Mouse (Mus musculus) granulocyte monocyte progenitor cell, adult 5-6 weeks (primary cell): ENCODE measurements around the gene Ifih1. TPM values are rescaled to one million over a fixed set of nuclear protein-coding genes. Genes with fewer than 3 reads are reported as not detected.

Experiments
- ATAC-seq: replicated peaks from 2 replicates; pipeline ENCODE4 v1.8.0; 2016; ENCODE audit warnings: mild to moderate bottlenecking, moderate TSS enrichment, inconsistent platforms; ENCODE audit not compliant: poor library complexity, severe bottlenecking
- total RNA-seq, 2 experiments: library from RNA; stranded (forward) in 1 of 2; stranded (reverse) in 1 of 2; fragments of 200-712, 200-1000 nt in 1 of 2; fragments of >200 nt in 1 of 2; fragmentation: Nextera tagmentation in 1 of 2; gene quantifications; 2 replicates each; pipeline ENCODE4 v1.2.3; 2014 to 2017

The Ifih1 gene
- total RNA-seq, 2 experiments from 2014 or later = 10.1 to 19.9 TPM

- peak; percentile 73 for ATAC-seq
These were observed 2.4 kb downstream of the Ifih1 start for GRCm38 (mm10) chr2:62643405-62644305.

- ATAC-seq = peak; percentile 53
These were observed 6.2 kb downstream of the Ifih1 start for GRCm38 (mm10) chr2:62639869-62640268.

GRCm38 (mm10) chr2:62630446-62630845, 15.6 kb downstream of the Ifih1 start:
- peak; percentile 86 for ATAC-seq

GRCm38 (mm10) chr2:62628356-62628755, 17.7 kb downstream of the Ifih1 start:
- no peak for ATAC-seq

GRCm38 (mm10) chr2:62627728-62628127, 18.3 kb downstream of the Ifih1 start:
- peak; percentile 72 for ATAC-seq

GRCm38 (mm10) chr2:62623024-62623441, 23.0 kb downstream of the Ifih1 start:
- no peak for ATAC-seq

- no peak for ATAC-seq
These were observed 26.4 kb downstream of the Ifih1 start for GRCm38 (mm10) chr2:62619679-62620078.

- ATAC-seq = no peak
These were observed 27.1 kb downstream of the Ifih1 start for GRCm38 (mm10) chr2:62618934-62619341.

GRCm38 (mm10) chr2:62613133-62613532, 32.9 kb downstream of the Ifih1 start:
- no peak for ATAC-seq

- peak; percentile 40 for ATAC-seq
These were observed 39.9 kb downstream of the Ifih1 start for GRCm38 (mm10) chr2:62606205-62606604.

GRCm38 (mm10) chr2:62603530-62603929, 42.5 kb downstream of the Ifih1 start:
- ATAC-seq = no peak

- no peak for ATAC-seq
These were observed 49.5 kb downstream of the Ifih1 start for GRCm38 (mm10) chr2:62596586-62596985.

- ATAC-seq = no peak
These were observed 51.6 kb downstream of the Ifih1 start for GRCm38 (mm10) chr2:62594491-62594890.

- ATAC-seq = no peak
These were observed 54.5 kb downstream of the Ifih1 start for GRCm38 (mm10) chr2:62591555-62591954.

GRCm38 (mm10) chr2:62589333-62589732, 56.7 kb downstream of the Ifih1 start:
- ATAC-seq = no peak

- ATAC-seq = peak; percentile 59
These were observed 60.3 kb downstream of the Ifih1 start for GRCm38 (mm10) chr2:62585769-62586168.

GRCm38 (mm10) chr2:62574962-62575361, 71.1 kb downstream of the Ifih1 start:
- ATAC-seq = peak; percentile 87

- no peak for ATAC-seq
These were observed 71.8 kb downstream of the Ifih1 start for GRCm38 (mm10) chr2:62574250-62574649.

- no peak; the same call in none of the 2 replicates for ATAC-seq
These were observed 72.3 kb downstream of the Ifih1 start, which contains the start of gene Fap for GRCm38 (mm10) chr2:62573753-62574159. Gene Fap (minus strand): TSS chr2:62574075.

- ATAC-seq = peak; percentile 69
These were observed 72.8 kb downstream of the Ifih1 start for GRCm38 (mm10) chr2:62573099-62573752.

GRCm38 (mm10) chr2:62564687-62565086, 81.4 kb downstream of the Ifih1 start:
- ATAC-seq = peak; percentile 50
